Mouse (Mus musculus): Measurements from ENCODE around the gene Rbpms2.
"Not testable (repeated sequence)": the region's sequence is repeated elsewhere in the genome, so short reads cannot be mapped to it uniquely, and the experiment has no call there.

Gene Rbpms2

GRCm38 (mm10) chr9:65654700-65655237 is 25.3 kb downstream of the Rbpms2 start:
- DNase-seq (ENCODE audit: extremely low read depth, low read depth) = no peak

DNA sequence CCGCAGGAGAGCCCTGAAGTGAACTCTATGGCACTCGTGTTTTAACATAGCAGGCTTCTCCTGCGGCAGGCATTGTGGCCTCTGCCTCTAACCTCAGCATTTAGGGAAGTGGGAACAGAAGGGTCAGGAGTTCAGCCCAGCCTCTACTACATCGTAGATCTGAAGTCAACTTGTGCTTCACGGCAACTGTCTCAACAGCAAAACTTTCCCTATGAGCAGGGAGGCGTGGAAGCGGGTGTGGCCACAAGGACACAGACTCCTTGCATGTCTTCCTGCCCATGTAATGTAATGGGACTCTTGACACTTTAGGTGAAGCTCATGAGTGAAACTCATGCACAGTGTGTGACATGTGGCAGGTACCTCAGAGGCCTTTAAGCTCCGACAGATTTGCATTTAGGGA is 26.1 kb downstream of the Rbpms2 start:
- DNase-seq (ENCODE audit: extremely low read depth, low read depth) = no peak

GRCm38 (mm10) chr9:65657218-65657617 is 27.8 kb downstream of the Rbpms2 start:
- no peak for DNase-seq (ENCODE audit: extremely low read depth, low read depth)

- DNase-seq (ENCODE audit: extremely low read depth, low read depth) = no peak
Measured at GRCm38 (mm10) chr9:65661029-65661428, 31.6 kb downstream of the Rbpms2 start.

- no peak for DNase-seq (ENCODE audit: extremely low read depth, low read depth)
Measured at GRCm38 (mm10) chr9:65661493-65661892, 32.0 kb downstream of the Rbpms2 start.

- DNase-seq (ENCODE audit: extremely low read depth, low read depth) = no peak
Measured at GRCm38 (mm10) chr9:65664163-65664562, 34.7 kb downstream of the Rbpms2 start.

GRCm38 (mm10) chr9:65666042-65666441 is 36.6 kb downstream of the Rbpms2 start:
- peak; percentile 47 for DNase-seq (ENCODE audit: extremely low read depth, low read depth)

- DNase-seq (ENCODE audit: extremely low read depth, low read depth) = no peak
Measured at GRCm38 (mm10) chr9:65667701-65668100, 38.3 kb downstream of the Rbpms2 start, which contains the start of gene Oaz2. TSS of gene Oaz2 (plus strand) at chr9:65668001.

DNA sequence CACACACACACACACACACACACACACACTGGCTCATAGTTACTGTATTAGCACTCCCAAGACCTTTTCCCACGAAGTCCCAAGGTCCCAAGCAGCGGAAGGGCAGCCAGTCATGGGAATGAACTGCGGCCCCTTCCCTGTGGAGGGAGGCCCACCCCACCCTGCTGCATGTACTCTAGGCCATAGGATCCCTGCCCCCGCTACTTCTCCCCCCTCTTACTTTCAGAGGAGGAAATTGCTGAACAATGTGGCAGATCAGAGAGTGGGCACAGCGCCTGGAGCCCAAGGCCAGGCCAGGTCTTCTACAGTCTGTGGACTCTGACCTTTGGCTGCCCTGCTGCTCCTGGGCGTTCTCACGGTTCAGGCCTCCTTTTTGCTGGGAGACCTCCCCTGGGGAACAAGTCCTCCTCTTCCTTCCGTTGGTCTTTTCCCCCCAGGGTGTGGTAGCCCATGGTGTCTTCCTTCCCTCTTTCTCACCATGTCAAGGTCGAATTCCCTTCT is 42.0 kb downstream of the Rbpms2 start:
- DNase-seq (ENCODE audit: extremely low read depth, low read depth) = no peak

DNA sequence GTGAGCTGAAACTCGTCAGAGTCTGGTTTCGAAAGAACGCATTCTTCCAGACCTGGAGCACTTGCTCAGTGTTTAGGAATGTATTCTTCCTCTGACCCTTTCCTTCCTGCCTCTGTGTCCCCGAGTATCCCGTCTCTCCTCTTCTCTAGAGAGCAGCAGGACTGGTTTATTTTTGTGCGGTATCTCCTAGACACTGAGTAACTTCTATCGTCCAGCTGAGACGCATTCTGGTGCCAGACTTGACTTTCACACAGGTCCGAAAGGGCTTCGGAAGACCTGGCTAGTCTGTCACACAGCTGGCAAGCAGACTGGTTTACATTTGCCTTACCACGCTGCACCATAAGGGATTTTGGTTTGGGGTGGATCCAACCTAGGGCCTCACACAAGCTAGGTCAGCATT is 43.5 kb downstream of the Rbpms2 start:
- DNase-seq (ENCODE audit: extremely low read depth, low read depth) = no peak

DNA sequence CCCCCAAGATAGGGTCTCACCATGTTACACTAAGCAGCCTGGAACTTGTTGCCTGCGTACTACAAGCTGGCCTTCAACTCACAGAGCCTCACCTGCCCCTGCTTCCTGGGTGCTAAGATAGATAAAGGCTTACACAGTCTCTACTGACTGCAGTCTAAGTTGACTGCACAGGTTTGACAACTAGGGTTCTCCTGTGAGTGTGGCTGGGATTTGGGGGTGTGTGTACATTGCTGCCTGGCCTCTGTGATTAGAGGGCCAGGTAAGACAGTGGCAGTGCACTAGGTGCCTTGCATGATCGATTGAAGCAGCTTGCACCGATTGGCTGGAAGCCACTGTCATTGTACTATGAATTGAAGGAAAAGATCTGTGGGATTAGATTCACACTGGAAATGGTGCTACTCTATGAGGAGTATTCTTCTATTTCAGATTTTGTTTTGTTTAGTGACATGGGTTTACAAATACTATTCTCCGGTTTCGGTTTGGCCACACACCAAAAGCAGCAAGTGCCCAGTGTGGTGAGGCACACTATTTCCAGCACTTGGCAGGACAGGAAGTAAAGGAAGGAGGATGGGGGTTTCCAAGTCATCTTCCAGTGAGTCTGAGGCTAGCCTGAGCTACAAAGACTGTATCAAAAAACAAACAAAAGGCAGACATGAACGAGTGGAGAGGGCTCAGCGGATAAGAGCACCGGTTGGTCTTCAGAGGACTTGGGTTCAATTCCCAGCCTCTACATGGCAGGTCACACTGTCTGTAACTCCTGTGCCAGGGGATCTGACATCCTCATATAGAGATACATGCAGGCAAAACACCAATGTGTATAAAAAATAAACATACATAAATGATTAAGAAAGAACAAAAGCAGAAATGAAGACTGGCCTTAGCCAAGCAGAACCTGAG is 46.3 kb downstream of the Rbpms2 start:
- no peak for DNase-seq (ENCODE audit: extremely low read depth, low read depth)

- peak; percentile 80 for DNase-seq (ENCODE audit: extremely low read depth, low read depth)
Measured at GRCm38 (mm10) chr9:65676358-65677118, 47.1 kb downstream of the Rbpms2 start.

DNA sequence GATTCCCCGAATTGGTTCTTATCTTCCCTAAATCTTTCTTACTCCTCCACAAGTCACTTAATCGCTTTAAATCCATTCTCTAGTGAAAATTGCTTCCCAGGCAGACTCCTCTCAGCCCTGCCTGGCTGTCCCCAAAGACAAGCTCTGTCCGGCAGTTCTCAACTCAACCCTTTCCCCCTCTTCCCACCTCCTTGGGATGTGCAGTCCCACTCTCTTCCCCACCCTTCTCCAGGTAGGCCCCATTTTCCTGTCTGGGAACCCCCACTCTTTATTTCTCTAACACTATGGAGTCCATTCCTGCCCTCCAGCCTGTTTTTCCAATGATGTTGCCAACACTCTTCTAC is 47.6 kb downstream of the Rbpms2 start:
- DNase-seq (ENCODE audit: extremely low read depth, low read depth) = no peak

- DNase-seq (ENCODE audit: extremely low read depth, low read depth) = no peak
Measured at GRCm38 (mm10) chr9:65679181-65679761, 49.8 kb downstream of the Rbpms2 start.

DNA sequence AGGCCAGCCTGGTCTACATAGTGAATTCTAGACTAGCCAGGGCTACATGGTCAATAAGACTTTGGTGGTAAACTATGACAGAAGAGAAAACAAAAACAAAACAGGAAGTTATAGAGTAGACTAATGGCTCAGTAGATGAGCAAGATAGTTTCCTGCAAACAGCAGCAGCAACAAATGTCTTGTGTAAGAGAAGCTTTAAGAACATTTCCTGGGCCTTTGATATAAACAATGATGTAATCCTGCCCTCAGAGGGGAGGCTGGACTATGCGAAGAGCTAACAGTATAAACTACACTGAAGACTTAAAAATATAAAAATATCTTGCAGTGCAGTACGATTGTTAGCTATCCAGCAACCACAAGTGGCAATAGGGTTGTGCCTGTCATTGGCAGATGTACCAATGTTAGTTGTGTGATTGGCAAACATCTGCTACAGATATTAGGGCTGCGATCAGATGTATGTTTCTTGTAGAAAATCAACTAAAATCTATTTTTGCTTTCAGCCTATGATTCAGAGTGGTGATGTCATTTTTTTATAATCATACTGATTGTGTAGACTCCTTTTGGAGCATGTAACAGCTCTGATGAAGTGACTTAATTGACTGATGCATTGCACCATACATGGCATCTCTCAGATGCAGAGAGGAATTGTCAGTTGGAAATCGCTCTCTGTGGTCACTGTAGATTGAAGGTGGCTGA is 51.6 kb downstream of the Rbpms2 start:
- DNase-seq (ENCODE audit: extremely low read depth, low read depth) = no peak

DNA sequence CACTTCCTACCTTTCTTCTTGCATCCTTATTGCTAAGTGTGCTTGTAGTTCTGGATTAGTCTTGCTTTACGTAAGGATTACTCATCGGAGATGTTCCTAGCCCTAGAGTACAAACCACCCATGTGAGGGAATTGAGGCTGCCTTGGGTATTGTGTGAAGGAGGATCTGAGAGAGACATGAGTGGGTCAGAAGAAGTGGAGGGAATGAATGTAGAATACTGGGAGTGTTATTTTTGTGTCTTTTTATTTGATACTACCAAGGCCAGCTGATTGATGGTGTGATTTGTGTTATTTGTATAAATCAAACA is 52.1 kb downstream of the Rbpms2 start:
- DNase-seq (ENCODE audit: extremely low read depth, low read depth) = no peak

- DNase-seq (ENCODE audit: extremely low read depth, low read depth) = no peak
Measured at GRCm38 (mm10) chr9:65682183-65682582, 52.7 kb downstream of the Rbpms2 start.

- DNase-seq (ENCODE audit: extremely low read depth, low read depth) = no peak
Measured at GRCm38 (mm10) chr9:65682994-65683393, 53.5 kb downstream of the Rbpms2 start.

- DNase-seq (ENCODE audit: extremely low read depth, low read depth) = no peak
Measured at GRCm38 (mm10) chr9:65684704-65685103, 55.3 kb downstream of the Rbpms2 start.

DNA sequence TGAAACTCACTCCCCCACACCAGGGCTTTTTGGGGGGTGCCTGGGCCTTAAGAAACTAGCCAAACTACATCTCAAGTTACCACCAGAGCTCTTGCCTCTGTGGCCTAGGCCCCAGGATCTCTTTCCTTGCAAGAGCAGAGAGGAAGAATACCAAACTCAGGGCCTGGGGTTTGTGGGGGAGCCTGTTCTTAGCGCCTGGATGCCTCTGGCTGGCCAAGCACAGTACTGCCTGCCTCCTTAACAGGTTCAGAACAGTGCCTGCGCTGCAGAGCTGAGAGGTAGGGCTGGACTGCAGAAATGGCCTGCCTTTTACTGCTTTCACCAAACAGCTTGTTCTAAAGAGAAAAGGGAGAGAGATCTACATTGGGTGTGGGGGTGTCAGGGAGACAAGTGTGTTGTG is 60.4 kb downstream of the Rbpms2 start:
- DNase-seq (ENCODE audit: extremely low read depth, low read depth) = not testable (repeated sequence)

- DNase-seq (ENCODE audit: extremely low read depth, low read depth) = no peak
Measured at GRCm38 (mm10) chr9:65692466-65692865, 63.0 kb downstream of the Rbpms2 start.

All from MEL-GATA-1-ER (cell line).